Mouse (Mus musculus) cerebellum, adult 2 months (tissue): ENCODE results near the gene Ern1. TPM values are rescaled to one million over a fixed set of nuclear protein-coding genes. Genes with fewer than 3 reads are reported as not detected.

ENCODE experiments used
- DNase-seq, 2 experiments: peaks; one replicate each; pipeline ENCODE4 v3.0.0; 2021
- H3K27ac ChIP-seq: fragments of 200-500 bp; 2 replicates; pipeline ENCODE4 v1.5.1; 2012; ENCODE audit warnings: low read length, control low read depth, inconsistent platforms; ENCODE audit not compliant: insufficient read depth
- H3K27me3 ChIP-seq: fragments of 200-500 bp; 2 replicates; pipeline ENCODE4 v1.6.1; 2012; ENCODE audit warnings: inconsistent platforms, mild to moderate bottlenecking, low read length, moderate library complexity; ENCODE audit not compliant: control insufficient read depth, insufficient read depth
- H3K4me1 ChIP-seq: fragments of 200-500 bp; 2 replicates; pipeline ENCODE4 v1.6.1; 2011; ENCODE audit warnings: low read length; ENCODE audit not compliant: control insufficient read depth, insufficient read depth
- H3K4me3 ChIP-seq: fragments of 200-500 bp; replicated peaks from 2 replicates; pipeline ENCODE3; 2011; ENCODE audit warnings: mild to moderate bottlenecking, low read depth, low read length, control low read depth; ENCODE audit not compliant: insufficient read depth
- CTCF ChIP-seq: fragments of 200-500 bp; IDR thresholded peaks from 2 replicates; pipeline ENCODE4 v1.5.1; 2011; ENCODE audit warnings: low read depth, mild to moderate bottlenecking, control low read depth, low read length, moderate library complexity, borderline replicate concordance; ENCODE audit not compliant: insufficient read depth
- POLR2A ChIP-seq: fragments of 200-500 bp; IDR thresholded peaks from 2 replicates; pipeline ENCODE4 v1.6.1; 2011; ENCODE audit warnings: low read length, control low read depth, borderline replicate concordance; ENCODE audit not compliant: insufficient read depth
- WGBS: fragments of 180-500 bp; shearing (Covaris S2); methylation state at CpG from one replicate; pipeline ENCODE4 v1.1.7; 2018; 5-methylcytosine and 5-hydroxymethylcytosine counted together
- polyA plus RNA-seq: library from polyadenylated mRNA; depleted of rRNA; stranded (reverse); fragments of >200 nt; gene quantifications from 2 replicates; pipeline ENCODE4 v1.2.3, GENCODE M21; 2012

Ern1 gene
- polyA plus RNA-seq, 1 experiment: 7.6 TPM

DNA sequence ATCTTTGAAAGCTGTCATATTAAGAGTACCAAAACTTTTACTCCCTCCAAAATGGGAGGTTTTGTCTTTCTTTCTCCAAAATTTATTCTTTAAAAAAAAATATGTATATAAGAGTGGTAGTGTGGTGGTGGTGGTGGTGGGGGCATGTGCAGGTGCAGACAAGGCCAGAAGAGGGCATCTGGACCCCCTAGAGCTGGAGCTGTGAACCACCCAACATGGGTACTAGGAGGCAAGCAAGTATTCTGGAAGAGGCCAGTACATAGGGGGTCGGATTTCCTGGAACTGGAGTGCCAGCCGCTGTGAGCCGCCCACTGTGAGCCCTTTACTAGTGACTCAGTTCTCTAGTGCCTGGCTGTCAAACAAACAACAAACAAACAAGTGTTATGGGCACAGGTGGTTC is 34.9 kb upstream of the Ern1 start:
- H3K27ac ChIP-seq: no peak overlapping the region
- H3K27me3 ChIP-seq: no peaks in the 10 kb centered on the region
- TF ChIP-seq CTCF: peak; percentile 17; the same call in 1 of the 2 replicates
- no peak for TF ChIP-seq POLR2A
- no peak overlapping the region for H3K4me3 ChIP-seq
- WGBS: 32% methylated on average over 3 of the region's 3 CpGs
- DNase-seq: no peak
- no peaks in the 10 kb centered on the region; the same call in 1 of the 2 replicates for H3K4me1 ChIP-seq

DNA sequence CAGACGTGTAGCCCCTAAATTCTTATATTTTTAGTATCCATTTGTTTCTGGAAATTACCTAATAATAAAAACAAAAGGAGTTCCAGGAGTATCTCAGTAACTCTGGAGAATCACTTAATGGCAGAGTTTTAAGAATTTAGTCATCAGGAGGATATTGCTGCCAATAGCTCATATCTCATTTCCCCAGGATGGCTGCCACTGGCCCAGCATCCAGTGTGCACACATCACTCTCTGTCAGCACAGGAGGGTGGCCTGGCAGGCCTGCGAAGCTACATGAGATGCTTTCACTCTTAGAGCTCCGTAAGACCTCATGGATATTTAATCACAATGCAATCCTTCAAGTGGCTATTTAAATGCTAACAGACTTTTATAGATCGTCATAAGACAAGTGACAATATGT is 34.0 kb upstream of the Ern1 start:
- no peak overlapping the region for H3K4me3 ChIP-seq
- no peaks in the 10 kb centered on the region; the same call in 1 of the 2 replicates for H3K4me1 ChIP-seq
- no peak for DNase-seq
- H3K27ac ChIP-seq: no peak overlapping the region
- H3K27me3 ChIP-seq: no peaks in the 10 kb centered on the region
- 47% methylated on average over 4 of the region's 4 CpGs for WGBS
- no peak for TF ChIP-seq CTCF
- no peak for TF ChIP-seq POLR2A

DNA sequence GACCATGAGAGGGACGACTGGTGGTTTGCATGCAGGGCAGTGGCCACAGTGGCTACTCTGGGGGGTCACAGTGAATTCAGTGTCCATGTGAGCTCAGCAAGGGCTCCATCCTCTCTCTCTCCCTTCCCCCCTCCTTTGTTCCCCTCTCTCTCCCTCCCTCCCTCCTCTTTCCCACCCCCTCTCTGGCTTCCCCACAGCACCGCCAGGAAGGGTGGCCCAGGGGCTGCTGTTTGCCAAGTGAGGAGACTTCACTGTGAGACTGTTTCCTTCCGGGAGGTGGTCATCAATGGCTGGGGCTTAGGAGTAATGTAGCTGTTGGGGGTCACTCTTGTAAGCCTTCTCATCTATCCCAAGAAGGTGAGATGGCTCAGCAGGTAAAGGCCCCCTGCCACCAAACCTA is 32.8 kb upstream of the Ern1 start:
- no peak overlapping the region for H3K27ac ChIP-seq
- 49% methylated on average over 3 of the region's 3 CpGs for WGBS
- H3K4me3 ChIP-seq: no peak overlapping the region
- no peaks in the 10 kb centered on the region for H3K27me3 ChIP-seq
- TF ChIP-seq POLR2A (no peak), CTCF (no peak)
- no peak for DNase-seq
- no peaks in the 10 kb centered on the region; the same call in 1 of the 2 replicates for H3K4me1 ChIP-seq

DNA sequence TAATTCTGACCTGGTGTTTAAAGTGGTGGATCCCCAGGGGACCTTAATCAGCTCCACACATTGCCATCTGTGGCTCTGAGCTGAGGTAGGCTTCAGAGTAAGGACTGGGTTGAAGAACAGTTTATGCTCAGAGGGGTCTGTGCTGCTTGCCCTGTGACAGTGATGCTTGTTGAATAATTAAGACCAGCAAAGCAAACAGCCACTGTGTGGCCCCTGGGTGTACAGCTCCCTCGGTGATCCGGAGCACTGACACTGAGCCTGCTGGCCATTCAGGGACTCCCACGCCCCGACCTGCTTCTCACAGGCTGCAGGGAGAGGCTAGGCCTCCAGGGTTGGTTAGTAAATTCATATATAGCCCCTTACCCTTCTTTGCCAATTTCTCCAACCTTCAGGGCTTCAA is 31.9 kb upstream of the Ern1 start:
- H3K4me1 ChIP-seq: no peaks in the 10 kb centered on the region; the same call in 1 of the 2 replicates
- TF ChIP-seq CTCF (no peak), POLR2A (no peak)
- DNase-seq: no peak
- no peak overlapping the region for H3K4me3 ChIP-seq
- H3K27me3 ChIP-seq: no peaks in the 10 kb centered on the region
- 64% methylated on average over 4 of the region's 4 CpGs for WGBS
- no peak overlapping the region for H3K27ac ChIP-seq

DNA sequence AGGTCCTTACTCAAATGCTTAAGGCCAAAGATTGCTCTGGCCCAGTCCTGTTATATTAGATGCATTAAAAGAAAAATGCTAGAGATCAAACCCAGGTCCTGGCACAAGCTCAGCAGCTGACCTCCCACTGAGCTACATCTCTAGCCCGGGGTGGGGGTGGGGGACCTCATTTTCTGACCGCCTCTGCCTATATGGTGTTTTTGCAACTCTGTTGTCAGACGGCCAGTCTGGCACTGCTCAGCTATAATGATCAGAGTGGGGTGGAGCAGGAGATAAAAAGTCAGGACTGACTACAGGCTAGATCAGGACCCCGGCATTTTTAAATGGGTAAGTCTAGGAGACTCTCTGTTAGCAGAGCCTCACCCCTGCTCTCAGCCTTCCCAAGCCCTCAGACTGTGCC is 30.7 kb upstream of the Ern1 start:
- Histone ChIP-seq H3K27ac (no peak overlapping the region), H3K4me1 (no peaks in the 10 kb centered on the region; the same call in 1 of the 2 replicates), H3K4me3 (no peak overlapping the region), H3K27me3 (no peaks in the 10 kb centered on the region)
- no peak for DNase-seq
- 31% methylated on average over 4 of the region's 4 CpGs for WGBS
- TF ChIP-seq POLR2A (no peak), CTCF (no peak)

DNA sequence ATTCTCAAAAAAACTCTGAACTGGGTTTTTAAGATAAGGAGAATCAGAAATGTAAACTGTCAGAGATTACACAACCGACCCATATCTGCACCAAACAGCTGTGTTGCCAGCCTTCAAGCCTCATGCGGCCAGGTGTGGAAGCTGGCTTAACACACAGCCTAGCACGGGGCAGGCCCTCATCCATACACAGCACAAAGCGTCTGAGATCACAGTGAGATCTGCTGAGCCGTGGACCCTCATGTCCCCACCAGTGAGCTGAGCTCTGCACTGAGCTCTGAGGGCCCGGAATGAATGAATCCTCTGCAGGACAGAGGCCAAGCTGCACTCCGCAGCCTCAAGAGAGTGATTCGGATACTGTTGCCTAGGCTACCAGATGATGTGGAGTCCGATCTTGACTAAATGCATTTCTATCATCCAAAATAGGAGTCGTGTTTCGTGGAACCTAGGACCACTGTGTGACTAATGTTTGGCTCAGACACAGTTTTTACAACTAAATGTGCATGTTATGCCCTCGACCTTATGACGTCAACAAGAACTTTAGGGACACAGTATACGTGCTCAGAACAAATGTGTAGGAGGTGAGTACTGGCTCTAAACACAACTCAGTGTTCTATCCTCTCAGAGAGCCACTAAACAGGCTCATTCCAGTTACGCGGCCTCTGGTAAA is 27.6 kb upstream of the Ern1 start:
- H3K27me3 ChIP-seq: no peaks in the 10 kb centered on the region
- no peaks in the 10 kb centered on the region; the same call in 1 of the 2 replicates for H3K4me1 ChIP-seq
- 50% methylated on average over 16 of the region's 16 CpGs for WGBS
- TF ChIP-seq CTCF: no peak
- TF ChIP-seq POLR2A: no peak
- H3K4me3 ChIP-seq: no peak overlapping the region
- no peak overlapping the region for H3K27ac ChIP-seq
- no peak for DNase-seq

DNA sequence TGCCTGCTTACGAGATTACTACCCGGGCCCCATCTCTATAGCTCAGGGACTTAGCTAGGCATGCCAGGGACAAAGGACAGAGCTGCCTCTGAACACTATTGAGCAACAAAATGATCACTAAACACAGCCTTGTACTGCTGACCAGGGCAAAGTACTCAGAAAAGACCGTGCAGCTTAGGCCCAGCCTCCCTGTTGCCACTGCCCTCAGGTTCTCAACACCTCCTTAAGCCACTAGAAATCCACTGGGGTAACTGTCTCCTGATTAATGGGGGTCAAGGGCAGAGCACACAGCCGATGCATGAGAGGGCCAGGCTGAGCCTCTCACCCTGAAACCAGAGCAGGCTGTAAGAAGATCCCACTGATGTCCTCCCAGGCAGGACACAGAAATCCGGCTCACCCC is 26.8 kb upstream of the Ern1 start:
- Histone ChIP-seq H3K27ac (no peak overlapping the region), H3K4me3 (no peak overlapping the region), H3K4me1 (no peaks in the 10 kb centered on the region), H3K27me3 (no peaks in the 10 kb centered on the region)
- DNase-seq: no peak
- TF ChIP-seq CTCF (no peak), POLR2A (no peak)
- 75% methylated on average over 5 of the region's 5 CpGs for WGBS

DNA sequence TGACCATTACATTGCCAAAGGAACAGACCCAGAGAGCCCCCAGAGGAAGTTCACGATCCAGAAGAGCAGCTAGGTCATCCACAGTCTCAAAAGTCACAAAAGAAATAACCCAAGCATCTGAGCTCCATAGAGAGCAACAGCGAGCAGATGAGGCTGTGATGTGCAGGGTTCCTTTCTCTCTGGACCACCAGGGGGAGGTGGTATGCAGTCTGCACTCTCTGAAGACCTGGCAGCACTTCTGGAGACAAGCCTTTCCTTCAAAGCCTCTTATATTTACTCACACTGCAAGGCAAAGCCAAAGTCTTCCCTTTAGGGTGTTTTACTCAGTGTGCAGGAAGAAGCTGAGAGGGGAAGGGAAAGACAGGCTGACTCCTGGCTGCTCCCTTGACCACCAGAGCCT is 25.5 kb upstream of the Ern1 start:
- H3K4me3 ChIP-seq: no peak overlapping the region
- H3K27me3 ChIP-seq: no peaks in the 10 kb centered on the region
- DNase-seq: peak in 1 of 2 experiments; percentile 29
- H3K4me1 ChIP-seq: no peaks in the 10 kb centered on the region
- H3K27ac ChIP-seq: no peak overlapping the region
- WGBS: 32% methylated on average over 2 of the region's 2 CpGs
- TF ChIP-seq CTCF (peak; percentile 38; the same call in 1 of the 2 replicates), POLR2A (no peak)

DNA sequence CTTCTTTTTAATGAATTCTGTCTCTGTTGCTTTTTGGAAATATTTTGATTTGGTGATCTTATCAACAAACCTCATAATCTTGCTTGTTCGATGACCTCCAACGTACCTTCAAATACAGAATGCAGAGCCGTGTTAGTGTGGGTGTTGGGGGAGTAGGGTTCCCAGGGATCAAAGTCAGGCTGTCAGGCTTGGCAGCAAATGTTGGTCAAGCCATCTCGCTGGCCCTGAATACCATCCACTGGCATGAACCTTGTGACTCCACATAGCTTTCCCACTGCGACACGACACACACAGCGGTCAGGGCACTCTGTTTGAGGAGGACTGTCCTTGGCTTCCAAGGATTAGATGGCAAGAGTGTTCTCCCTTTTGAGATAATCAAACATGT is 24.3 kb upstream of the Ern1 start:
- H3K4me1 ChIP-seq: no peaks in the 10 kb centered on the region
- WGBS: 94% methylated on average over 7 of the region's 7 CpGs
- no peak overlapping the region for H3K27ac ChIP-seq
- no peak overlapping the region for H3K4me3 ChIP-seq
- H3K27me3 ChIP-seq: no peaks in the 10 kb centered on the region
- no peak for DNase-seq
- TF ChIP-seq CTCF: no peak
- no peak for TF ChIP-seq POLR2A
